Mouse (Mus musculus): ENCODE data around the gene Dnmt3a. TPM values are rescaled to one million over a fixed set of nuclear protein-coding genes. Genes with fewer than 3 reads are reported as not detected.

Gene Dnmt3a
- total and polyA plus RNA-seq, 3 experiments: 15.5 to 61.5 (median 23.4) TPM

GRCm38 (mm10) chr12:3771080-3771479, 34.7 kb upstream of the Dnmt3a start (continued):
- no peak for TF ChIP-seq TBP (conservative IDR thresholded peaks at IDR 0.05; ENCODE audit: low read depth, low read length)
- TF ChIP-seq BHLHE40 (IDR thresholded peaks at IDR 0.05; ENCODE audit: low read depth, low read length): peak; percentile 20; the same call in 1 of the 2 replicates
- TF ChIP-seq CHD2 (IDR thresholded peaks at IDR 0.05; ENCODE audit: low read length): no peak
- TF ChIP-seq RAD21 (IDR thresholded peaks at IDR 0.05; ENCODE audit: low read depth, low read length): peak; percentile 20
- TF ChIP-seq USF2 (conservative IDR thresholded peaks at IDR 0.05; ENCODE audit: low read depth, low read length): no peak
- TF ChIP-seq JUND (conservative IDR thresholded peaks at IDR 0.05; ENCODE audit: low read depth, low read length): peak; percentile 53; the same call in 1 of the 2 replicates
- TF ChIP-seq NRF1 (IDR thresholded peaks at IDR 0.05; ENCODE audit: low read depth, low read length): no peak
- peak; percentile 75; the same call in 1 of the 2 replicates for TF ChIP-seq MYC (IDR thresholded peaks at IDR 0.05; ENCODE audit: low read depth, low read length)
- no peak for TF ChIP-seq E2F4 (IDR thresholded peaks at IDR 0.05; ENCODE audit: insufficient replicate concordance, low read depth, low read length)

GRCm38 (mm10) chr12:3773643-3774042, 32.2 kb upstream of the Dnmt3a start:
- in situ Hi-C loops (cut with MboI; ENCODE audit: low pct_ligation_motif_present, low pct_unique_long_range_greater_than_20kb, low sequenced_read_pairs): no loop called here

GRCm38 (mm10) chr12:3776015-3776414, 29.8 kb upstream of the Dnmt3a start:
- H3K4me3 ChIP-seq (replicated peaks in 1 of 3; ENCODE audit: low read depth in 2 of 3, low read length in 2 of 3, poor library complexity in 1 of 3): no peak overlapping the region
- H3K27me3 ChIP-seq (replicated peaks): no peaks in the 10 kb centered on the region
- no peak overlapping the region for H3K9ac ChIP-seq (ENCODE audit: insufficient read depth, low read depth)
- H3K9me3 ChIP-seq (replicated peaks; ENCODE audit: low read length): no peaks in the 10 kb centered on the region
- H3K79me2 ChIP-seq (replicated peaks; ENCODE audit: control insufficient read depth, extremely low read depth, insufficient read depth, poor library complexity, severe bottlenecking): no peaks in the 10 kb centered on the region
- H3K4me1 ChIP-seq (ENCODE audit: control insufficient read depth in 1 of 2, insufficient read depth in 2 of 2): peaks cover 37 to 79% of the 10 kb centered on the region in 2 experiments
- dilution Hi-C loops (cut with MboI; ENCODE audit: extremely low pct_ligation_motif_present, extremely low pct_unique_long_range_greater_than_20kb, low sequenced_read_pairs): no loop called here
- peaks cover 2 to 21% of the 10 kb centered on the region in 2 experiments for H3K36me3 ChIP-seq (replicated peaks in 1 of 2; ENCODE audit: control insufficient read depth in 1 of 2, insufficient read depth in 1 of 2, low read length in 1 of 2)
- no peak for DNase-seq (ENCODE audit: extremely low read depth)
- no peak overlapping the region for H3K4me2 ChIP-seq (ENCODE audit: insufficient read depth, low read depth, poor library complexity, severe bottlenecking)
- no peak overlapping the region for H3K27ac ChIP-seq (ENCODE audit: insufficient read depth, low read depth)
- TF ChIP-seq SIN3A (IDR thresholded peaks at IDR 0.05; ENCODE audit: low read length) (no peak), ZKSCAN1 (IDR thresholded peaks at IDR 0.05; ENCODE audit: borderline replicate concordance, low read depth, low read length) (no peak), MAZ (IDR thresholded peaks at IDR 0.05; ENCODE audit: low read depth, low read length) (no peak), POLR2AphosphoS2 (IDR thresholded peaks at IDR 0.05; ENCODE audit: low read depth, low read length) (no peak), MAX (IDR thresholded peaks at IDR 0.05; ENCODE audit: low read length) (no peak), ELF1 (IDR thresholded peaks at IDR 0.05; ENCODE audit: low read depth, low read length) (no peak), RCOR1 (conservative IDR thresholded peaks at IDR 0.05; ENCODE audit: low read depth, low read length) (no peak), NRF1 (IDR thresholded peaks at IDR 0.05; ENCODE audit: low read depth, low read length) (no peak), CHD1 (IDR thresholded peaks at IDR 0.05; ENCODE audit: low read depth, low read length) (no peak), EP300 (IDR thresholded peaks at IDR 0.05; ENCODE audit: low read length) (no peak), ZC3H11A (IDR thresholded peaks at IDR 0.05; ENCODE audit: low read depth, low read length) (no peak), CHD2 (IDR thresholded peaks at IDR 0.05; ENCODE audit: low read length) (no peak), PAX5 (IDR thresholded peaks at IDR 0.05; ENCODE audit: low read length) (no peak), USF1 (IDR thresholded peaks at IDR 0.05; ENCODE audit: low read depth, low read length) (no peak)
- in situ Hi-C loops (cut with MboI; ENCODE audit: low pct_ligation_motif_present, low pct_unique_long_range_greater_than_20kb, low sequenced_read_pairs): no loop called here

More at GRCm38 (mm10) chr12:3773643-3774042, 32.2 kb upstream of the Dnmt3a start:
- peaks cover 29 to 66% of the 10 kb centered on the region in 2 experiments for H3K4me1 ChIP-seq (ENCODE audit: control insufficient read depth in 1 of 2, insufficient read depth in 2 of 2)
- dilution Hi-C loops (cut with MboI; ENCODE audit: extremely low pct_ligation_motif_present, extremely low pct_unique_long_range_greater_than_20kb, low sequenced_read_pairs): no loop called here
- H3K4me3 ChIP-seq (replicated peaks in 1 of 3; ENCODE audit: low read depth in 2 of 3, low read length in 2 of 3, poor library complexity in 1 of 3): no peak overlapping the region
- peaks cover 2 to 21% of the 10 kb centered on the region in 2 experiments for H3K36me3 ChIP-seq (replicated peaks in 1 of 2; ENCODE audit: control insufficient read depth in 1 of 2, insufficient read depth in 1 of 2, low read length in 1 of 2)
- H3K27ac ChIP-seq (ENCODE audit: insufficient read depth, low read depth): no peak overlapping the region
- no peaks in the 10 kb centered on the region for H3K27me3 ChIP-seq (replicated peaks)
- no peak overlapping the region for H3K4me2 ChIP-seq (ENCODE audit: insufficient read depth, low read depth, poor library complexity, severe bottlenecking)
- TF ChIP-seq ELF1 (IDR thresholded peaks at IDR 0.05; ENCODE audit: low read depth, low read length): no peak
- TF ChIP-seq HCFC1 (IDR thresholded peaks at IDR 0.05; ENCODE audit: low read depth, low read length): no peak
- H3K9me3 ChIP-seq (replicated peaks; ENCODE audit: low read length): no peaks in the 10 kb centered on the region
- H3K79me2 ChIP-seq (replicated peaks; ENCODE audit: control insufficient read depth, extremely low read depth, insufficient read depth, poor library complexity, severe bottlenecking): no peaks in the 10 kb centered on the region
- no peak for DNase-seq (ENCODE audit: extremely low read depth)
- H3K9ac ChIP-seq (ENCODE audit: insufficient read depth, low read depth): no peak overlapping the region

All from CH12.LX (cell line).